Mouse (Mus musculus) midbrain, embryonic 16.5 days (tissue): ENCODE measurements at regions not wholly inside any gene's neighbourhood (a gene's known extent, or its start where the extent isn't known, plus 50 kb on each side); places are given as distances from the start of the nearest gene placed in this dataset.

ENCODE experiments used
- ATAC-seq: fragments of 200-750 bp; cut with Nextera tagmentation; 2 replicates; pipeline ENCODE4 v1.8.0; 2017; ENCODE audit warnings: moderate TSS enrichment
- H3K27ac ChIP-seq: fragments of 300-500 bp; sonication (generic); 2 replicates; pipeline ENCODE4 v1.5.1; 2014; ENCODE audit warnings: mild to moderate bottlenecking, low read length, mixed read lengths
- H3K27me3 ChIP-seq: fragments of 300-500 bp; sonication (generic); 2 replicates; pipeline ENCODE4 v1.6.1; 2014; ENCODE audit warnings: low read depth, low read length, mixed read lengths; ENCODE audit not compliant: control insufficient read depth, insufficient read depth
- H3K36me3 ChIP-seq: fragments of 300-500 bp; sonication (generic); 2 replicates; pipeline ENCODE4 v1.6.1; 2014; ENCODE audit warnings: mild to moderate bottlenecking, low read length, moderate library complexity, mixed read lengths; ENCODE audit not compliant: control insufficient read depth, insufficient read depth
- H3K4me1 ChIP-seq: fragments of 300-500 bp; sonication (generic); 2 replicates; pipeline ENCODE4 v1.6.1; 2014; ENCODE audit warnings: mild to moderate bottlenecking, low read length, mixed read lengths; ENCODE audit not compliant: control insufficient read depth, insufficient read depth
- H3K4me2 ChIP-seq: fragments of 300-500 bp; sonication (generic); 2 replicates; pipeline ENCODE4 v1.6.1; 2014; ENCODE audit warnings: mild to moderate bottlenecking, low read length, mixed read lengths
- H3K4me3 ChIP-seq: fragments of 300-500 bp; sonication (generic); 2 replicates; pipeline ENCODE4 v1.5.1; 2014; ENCODE audit warnings: low read depth, mild to moderate bottlenecking, low read length, moderate library complexity, mixed read lengths
- H3K9ac ChIP-seq: fragments of 300-500 bp; sonication (generic); 2 replicates; pipeline ENCODE4 v1.6.1; 2014; ENCODE audit warnings: low read depth, low read length, mixed read lengths
- H3K9me3 ChIP-seq: fragments of 300-500 bp; sonication (generic); replicated peaks from 2 replicates; pipeline ENCODE4 v1.6.1; 2014; ENCODE audit warnings: mild to moderate bottlenecking, low read length, mixed read lengths; ENCODE audit not compliant: control insufficient read depth, poor library complexity, severe bottlenecking
- WGBS: fragments of 180-500 bp; shearing (Covaris S2); extraction: QIAGEN DNeasy Blood & Tissue Kit; methylation state at CpG from one replicate; pipeline ENCODE4 v1.1.7; 2014; 5-methylcytosine and 5-hydroxymethylcytosine counted together

DNA sequence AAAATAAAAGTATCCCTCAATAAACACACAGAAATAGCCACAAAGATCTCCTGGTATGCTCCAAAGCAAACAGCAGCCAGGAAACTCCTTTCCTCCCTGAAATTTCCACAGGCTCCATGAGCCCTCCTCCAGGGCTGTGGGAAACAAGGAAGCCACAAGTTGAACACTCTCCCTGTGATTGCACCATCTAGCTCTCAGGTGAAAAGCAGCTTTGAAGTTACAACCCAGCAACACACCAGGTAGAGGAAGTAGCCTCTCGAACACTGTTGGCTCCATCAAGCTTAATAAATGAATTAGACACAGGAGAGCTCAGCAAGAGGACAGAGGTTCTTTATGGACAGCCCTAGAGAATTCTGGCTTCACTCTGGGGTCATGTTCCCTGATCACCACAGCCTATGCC is 794.4 kb upstream of the A1bg start:
- WGBS, result 89% methylated on average over 1 of the region's 1 CpGs
- Histone ChIP-seq H3K36me3 (no peaks in the 10 kb centered on the region), H3K4me2 (no peak overlapping the region), H3K9me3 (no peaks in the 10 kb centered on the region), H3K27ac (no peak overlapping the region), H3K9ac (no peak overlapping the region), H3K27me3 (no peaks in the 10 kb centered on the region), H3K4me1 (no peaks in the 10 kb centered on the region), H3K4me3 (no peak overlapping the region)
- no peak for ATAC-seq

DNA sequence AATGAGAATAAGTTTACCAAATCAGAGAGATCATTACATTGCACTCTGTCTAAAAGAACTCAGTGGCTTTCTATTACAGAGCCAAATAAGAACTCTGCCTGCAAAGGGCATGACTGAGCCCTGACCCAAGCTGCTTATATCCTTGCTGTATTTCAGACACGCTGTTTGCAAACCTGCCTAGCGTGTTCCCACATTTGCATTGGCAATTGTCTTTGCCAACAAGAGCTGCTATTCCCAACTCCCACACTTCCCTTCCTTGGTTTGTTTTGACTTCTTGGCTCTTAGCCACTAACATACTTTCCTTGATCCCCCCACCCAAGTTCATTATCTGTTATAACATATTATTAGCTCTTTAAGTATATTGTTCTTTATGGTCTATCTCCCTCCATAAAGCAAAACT is 791.1 kb upstream of the A1bg start:
- Histone ChIP-seq H3K9ac (no peak overlapping the region), H3K4me1 (no peaks in the 10 kb centered on the region), H3K4me2 (no peak overlapping the region), H3K27ac (no peak overlapping the region), H3K9me3 (no peaks in the 10 kb centered on the region), H3K27me3 (no peaks in the 10 kb centered on the region), H3K4me3 (no peak overlapping the region), H3K36me3 (no peaks in the 10 kb centered on the region)
- ATAC-seq, result no peak
- WGBS, result 72% methylated on average over 2 of the region's 2 CpGs

DNA sequence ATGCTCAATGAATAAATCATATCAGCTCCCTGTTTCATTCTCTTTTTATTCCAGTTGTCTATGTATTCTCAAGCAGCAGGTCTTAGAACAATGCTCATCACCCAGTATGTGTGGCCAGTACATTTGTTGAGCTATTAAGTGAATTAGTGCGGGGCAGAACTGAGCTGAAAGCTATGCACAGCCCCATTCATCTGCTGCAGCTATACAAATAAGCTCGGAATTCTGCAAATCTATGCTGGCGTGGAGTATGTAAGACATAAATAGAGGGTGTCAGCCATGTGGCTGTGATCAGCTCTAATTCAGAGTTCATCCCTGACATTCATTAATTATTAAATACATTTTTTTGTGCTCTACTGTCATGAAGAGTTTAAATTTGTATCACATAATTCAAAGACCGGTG is 786.1 kb upstream of the A1bg start:
- Histone ChIP-seq H3K4me2 (no peak overlapping the region), H3K27me3 (no peaks in the 10 kb centered on the region), H3K4me1 (no peaks in the 10 kb centered on the region), H3K27ac (no peak overlapping the region), H3K4me3 (no peak overlapping the region), H3K36me3 (no peaks in the 10 kb centered on the region), H3K9me3 (no peaks in the 10 kb centered on the region), H3K9ac (no peak overlapping the region)
- WGBS, result 58% methylated on average over 4 of the region's 4 CpGs
- ATAC-seq, result 0 out of 2 replicates have a peak, but pooled peaks have one; percentile 21

GRCm38 (mm10) chr15:61707952-61708351 is 785.1 kb upstream of the A1bg start:
- no peak for ATAC-seq
- H3K4me3 ChIP-seq, result no peak overlapping the region
- H3K4me2 ChIP-seq, result no peak overlapping the region
- H3K9me3 ChIP-seq, result no peaks in the 10 kb centered on the region
- no peaks in the 10 kb centered on the region for H3K36me3 ChIP-seq
- H3K27ac ChIP-seq, result no peak overlapping the region
- H3K9ac ChIP-seq, result no peak overlapping the region
- whole genome bisulfite sequencing, result 75% methylated on average over 6 of the region's 6 CpGs
- no peaks in the 10 kb centered on the region for H3K27me3 ChIP-seq
- H3K4me1 ChIP-seq, result no peaks in the 10 kb centered on the region

DNA sequence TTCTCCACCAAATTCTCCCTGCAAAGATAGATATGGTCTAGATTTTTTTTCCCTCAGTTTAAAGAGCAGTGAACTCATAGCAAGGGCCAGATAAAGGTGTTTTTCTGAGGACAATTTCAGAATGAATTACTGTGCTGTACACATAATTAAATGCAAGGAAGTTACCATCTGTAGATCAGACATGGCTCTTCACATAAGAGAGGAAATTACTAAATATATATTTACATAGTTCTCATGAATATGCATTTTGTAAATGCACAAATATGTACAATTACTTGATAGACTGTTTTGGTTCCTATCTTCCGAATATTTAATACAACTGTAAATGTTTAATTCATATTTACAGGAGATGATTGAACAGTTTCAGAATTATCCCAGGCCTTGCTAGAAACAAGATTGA is 769.9 kb upstream of the A1bg start:
- Histone ChIP-seq H3K9me3 (no peaks in the 10 kb centered on the region), H3K4me3 (no peak overlapping the region), H3K27ac (no peak overlapping the region), H3K36me3 (no peaks in the 10 kb centered on the region), H3K4me1 (no peaks in the 10 kb centered on the region), H3K9ac (no peak overlapping the region), H3K27me3 (no peaks in the 10 kb centered on the region), H3K4me2 (no peak overlapping the region)
- no peak for ATAC-seq
- 91% methylated on average over 1 of the region's 1 CpGs for WGBS

DNA sequence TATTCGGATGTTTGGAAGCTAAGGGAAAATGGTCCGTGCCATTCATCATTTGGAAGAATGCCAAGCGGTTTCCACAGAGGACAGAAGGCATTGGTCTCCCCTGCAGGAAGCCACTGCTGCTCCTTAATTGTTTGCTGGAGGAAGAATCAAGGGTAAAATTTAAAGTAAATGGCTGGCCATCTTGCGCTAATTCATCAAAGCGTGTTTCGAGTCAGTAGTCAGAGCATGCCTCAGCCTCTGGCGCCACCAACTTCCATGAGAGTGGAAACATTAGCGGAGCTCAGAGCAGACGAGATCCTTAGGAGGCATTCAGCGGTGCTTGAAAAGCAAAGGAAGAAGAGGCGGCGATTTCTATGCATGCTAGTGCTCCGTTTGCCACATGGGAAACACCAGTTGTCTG is 767.6 kb upstream of the A1bg start:
- Histone ChIP-seq H3K9me3 (no peaks in the 10 kb centered on the region), H3K27me3 (no peaks in the 10 kb centered on the region), H3K4me2 (no peak overlapping the region), H3K4me1 (no peaks in the 10 kb centered on the region), H3K36me3 (no peaks in the 10 kb centered on the region), H3K9ac (no peak overlapping the region), H3K27ac (no peak overlapping the region), H3K4me3 (no peak overlapping the region)
- peak; percentile 60; the same call in 1 of the 2 replicates for ATAC-seq
- 68% methylated on average over 13 of the region's 13 CpGs for WGBS

DNA sequence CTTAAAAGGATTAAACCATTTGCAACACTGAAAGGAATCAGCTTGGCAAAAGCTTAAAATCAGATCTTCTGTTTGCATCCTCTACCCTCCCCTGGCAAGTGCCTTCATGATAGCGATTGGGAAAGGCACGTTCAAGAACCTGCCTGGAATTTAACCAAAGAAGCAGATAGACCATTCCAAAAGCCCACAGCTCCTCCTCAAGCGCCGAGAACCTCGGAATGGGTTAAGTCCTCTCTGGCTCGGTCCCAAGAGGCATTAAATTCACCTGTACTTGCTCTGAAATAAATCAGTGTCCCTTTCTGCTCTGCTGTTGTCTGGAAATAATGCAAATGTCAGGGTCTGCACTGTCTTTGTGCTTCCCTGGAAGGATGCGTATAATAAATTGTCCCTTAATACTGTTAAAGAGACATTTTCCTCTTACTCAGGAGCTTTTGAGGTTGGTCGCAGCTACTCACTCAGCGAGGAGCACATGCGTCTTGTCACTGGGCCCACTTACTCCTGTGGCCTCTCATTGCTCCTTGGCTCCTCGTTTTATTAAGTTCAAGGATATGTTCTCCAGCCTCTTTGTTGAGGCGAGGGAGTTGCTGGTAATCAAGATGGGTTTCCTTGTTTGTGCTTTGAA is 767.1 kb upstream of the A1bg start:
- ATAC-seq, result no peak
- Histone ChIP-seq H3K4me2 (no peak overlapping the region), H3K9ac (no peak overlapping the region), H3K4me3 (no peak overlapping the region), H3K27me3 (no peaks in the 10 kb centered on the region), H3K27ac (no peak overlapping the region), H3K4me1 (no peaks in the 10 kb centered on the region), H3K9me3 (no peaks in the 10 kb centered on the region), H3K36me3 (no peaks in the 10 kb centered on the region)
- WGBS, result 72% methylated on average over 12 of the region's 12 CpGs

DNA sequence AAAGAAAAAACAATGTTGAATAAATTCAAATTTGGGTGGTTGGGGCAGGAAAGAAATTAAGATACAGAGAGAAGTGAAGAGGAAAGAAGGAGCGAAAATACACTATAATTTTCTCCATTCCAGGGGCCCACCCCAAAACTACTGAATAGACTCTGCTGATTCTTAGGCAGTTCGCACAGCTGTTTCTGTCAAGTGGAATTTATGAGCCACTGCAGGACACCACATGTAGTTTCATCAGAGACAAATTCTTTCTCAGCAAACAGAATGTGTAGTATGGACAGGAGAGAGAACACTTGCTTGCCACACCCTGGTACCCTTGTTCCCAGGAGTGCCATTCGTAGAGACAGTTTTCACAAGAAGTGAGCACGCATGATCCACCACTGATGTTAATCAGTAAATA is 760.2 kb upstream of the A1bg start:
- H3K9me3 ChIP-seq, result no peaks in the 10 kb centered on the region
- H3K4me1 ChIP-seq, result no peaks in the 10 kb centered on the region
- H3K4me3 ChIP-seq, result no peak overlapping the region
- no peaks in the 10 kb centered on the region for H3K27me3 ChIP-seq
- no peak for ATAC-seq
- H3K9ac ChIP-seq, result no peak overlapping the region
- H3K36me3 ChIP-seq, result no peaks in the 10 kb centered on the region
- no peak overlapping the region for H3K4me2 ChIP-seq
- no peak overlapping the region for H3K27ac ChIP-seq
- WGBS, result 93% methylated on average over 4 of the region's 4 CpGs

GRCm38 (mm10) chr15:61670556-61670955 is 747.7 kb upstream of the A1bg start:
- no peaks in the 10 kb centered on the region for H3K36me3 ChIP-seq
- ATAC-seq, result no peak
- no peak overlapping the region for H3K4me2 ChIP-seq
- no peaks in the 10 kb centered on the region for H3K9me3 ChIP-seq
- WGBS, result 86% methylated on average over 5 of the region's 5 CpGs
- H3K4me3 ChIP-seq, result no peak overlapping the region
- H3K27ac ChIP-seq, result no peak overlapping the region
- no peaks in the 10 kb centered on the region for H3K4me1 ChIP-seq
- no peaks in the 10 kb centered on the region for H3K27me3 ChIP-seq
- no peak overlapping the region for H3K9ac ChIP-seq
